Mouse (Mus musculus): Measurements from ENCODE around the gene Vps4b.

Gene Vps4b

DNA sequence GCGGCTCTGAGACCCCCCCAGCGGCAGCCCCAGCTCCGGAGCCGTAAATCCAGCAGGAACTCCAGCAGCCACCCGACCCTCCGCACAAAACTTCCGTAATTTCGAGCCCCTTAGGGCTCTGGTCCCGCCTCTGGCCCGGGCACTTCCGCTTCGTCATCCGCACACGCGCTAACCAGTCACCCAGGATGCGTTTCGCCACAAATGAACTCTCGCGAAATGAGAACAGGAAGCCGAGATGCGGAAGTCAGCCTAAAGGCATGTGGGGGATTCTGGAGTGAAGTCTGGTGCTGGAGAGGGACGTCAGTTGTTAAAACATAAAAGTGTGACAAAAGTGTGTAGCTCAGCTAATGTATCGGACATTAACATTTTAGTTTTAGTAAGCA is at the start of gene Vps4b:
TSS of gene Vps4b (minus strand) at position 187 of the 383 bp plus-strand sequence.
- in situ Hi-C loops (cut with MboI), result no loop called here

DNA sequence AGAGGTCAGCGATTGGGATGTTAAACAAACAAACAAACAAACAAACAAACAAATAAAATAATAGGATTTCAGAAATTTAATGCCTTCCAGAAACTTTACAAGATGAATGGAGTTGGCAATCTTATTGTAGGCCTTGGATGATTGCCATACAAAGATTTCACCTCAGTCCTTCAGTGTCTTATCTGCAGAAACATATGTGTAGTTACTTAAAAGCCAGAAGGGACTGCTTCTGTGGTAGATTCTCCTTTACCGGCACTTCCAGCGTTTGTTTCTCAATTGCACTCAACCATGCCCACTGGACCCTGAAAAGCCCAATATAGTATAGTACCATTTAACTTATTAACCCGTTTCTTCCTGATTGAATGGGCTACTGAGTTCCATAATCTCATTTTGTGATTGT is 32.3 kb upstream of the Vps4b start:
- in situ Hi-C loops (cut with MboI), result no loop called here

DNA sequence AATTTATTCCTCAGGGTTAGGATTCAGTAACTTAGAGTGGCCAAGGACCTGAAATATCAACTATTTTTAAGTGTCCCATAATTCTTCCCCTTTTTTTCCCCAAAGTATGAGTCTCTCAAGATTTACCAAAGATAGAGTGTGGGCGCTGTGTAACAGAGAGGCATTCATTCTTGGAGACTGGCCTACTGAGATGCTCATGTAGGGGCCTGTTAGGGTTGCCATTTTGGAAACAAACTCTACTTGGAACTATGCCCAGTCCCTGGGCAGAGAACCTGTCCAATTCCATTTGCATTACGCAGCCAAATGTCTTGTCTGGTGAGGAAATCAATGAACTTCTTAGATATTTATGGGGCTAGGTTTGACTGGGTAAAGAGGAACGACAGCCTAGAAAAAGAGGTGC is 25.8 kb upstream of the Vps4b start:
- in situ Hi-C loops (cut with MboI), result no loop called here

DNA sequence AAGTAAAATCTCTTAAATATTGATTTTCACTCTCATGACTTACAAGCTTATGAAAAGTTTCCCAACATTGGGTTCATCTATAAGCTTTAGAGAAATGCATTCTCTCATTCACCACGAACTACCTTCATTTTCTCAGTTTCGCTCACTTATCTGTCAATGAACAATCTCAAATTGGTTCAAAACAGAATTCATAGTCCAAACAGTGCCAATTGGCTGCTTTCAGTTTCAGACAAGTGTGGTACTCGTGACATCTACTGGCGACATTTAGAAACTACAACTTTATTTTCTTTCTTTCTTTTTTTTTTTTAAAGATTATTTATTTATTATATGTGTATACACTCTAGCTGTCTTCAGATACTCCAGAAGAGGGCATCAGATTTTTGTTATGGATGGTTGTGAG is 21.8 kb upstream of the Vps4b start:
- in situ Hi-C loops (cut with MboI), result loop anchor here (10.0 kb wide), 1 partner anchor 394 kb away; no protein-coding TSS in a partner anchor

DNA sequence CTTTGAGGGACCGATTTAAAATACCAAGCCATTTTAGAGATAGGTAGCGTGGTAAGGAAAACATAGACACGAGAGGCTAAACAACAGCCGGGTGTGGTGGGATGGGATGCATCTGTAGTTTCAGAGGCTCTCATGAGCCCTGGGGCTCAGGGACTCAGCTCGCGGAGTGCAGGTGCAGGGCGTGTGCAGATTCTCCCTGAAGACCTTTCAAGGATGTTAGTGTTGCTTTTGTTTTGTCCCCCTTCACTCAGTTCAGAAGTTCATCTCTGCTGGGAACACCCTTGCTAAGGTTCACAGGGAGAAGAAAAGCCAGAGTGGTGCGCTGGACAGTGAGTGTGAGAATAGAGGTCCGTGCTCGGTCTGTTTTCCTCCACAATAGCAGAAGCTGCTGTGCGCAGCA is 20.2 kb upstream of the Vps4b start:
- in situ Hi-C loops (cut with MboI), result loop anchor here (10.0 kb wide), 1 partner anchor 392 kb away; no protein-coding TSS in a partner anchor

DNA sequence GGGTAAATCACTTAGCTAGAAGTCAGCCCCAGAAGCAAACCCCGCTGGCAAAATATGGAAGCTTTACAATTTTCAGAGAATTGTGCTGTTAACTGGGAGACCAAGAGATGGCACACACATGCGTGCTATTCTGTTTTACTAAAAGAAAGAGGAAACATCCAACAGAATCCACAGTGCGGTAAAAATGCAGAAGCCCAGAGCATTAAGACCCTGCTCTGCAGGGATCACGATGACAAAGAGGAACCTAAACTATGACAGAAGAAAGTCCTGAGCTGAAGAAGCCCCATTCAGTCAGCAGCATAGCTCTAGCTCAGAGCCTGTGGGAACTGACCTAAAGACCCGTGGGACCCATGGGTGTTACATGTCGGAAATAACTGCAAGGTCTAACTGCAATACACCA is 18.7 kb upstream of the Vps4b start:
- in situ Hi-C loops (cut with MboI), result loop anchor here (10.0 kb wide), 1 partner anchor 390 kb away; no protein-coding TSS in a partner anchor

DNA sequence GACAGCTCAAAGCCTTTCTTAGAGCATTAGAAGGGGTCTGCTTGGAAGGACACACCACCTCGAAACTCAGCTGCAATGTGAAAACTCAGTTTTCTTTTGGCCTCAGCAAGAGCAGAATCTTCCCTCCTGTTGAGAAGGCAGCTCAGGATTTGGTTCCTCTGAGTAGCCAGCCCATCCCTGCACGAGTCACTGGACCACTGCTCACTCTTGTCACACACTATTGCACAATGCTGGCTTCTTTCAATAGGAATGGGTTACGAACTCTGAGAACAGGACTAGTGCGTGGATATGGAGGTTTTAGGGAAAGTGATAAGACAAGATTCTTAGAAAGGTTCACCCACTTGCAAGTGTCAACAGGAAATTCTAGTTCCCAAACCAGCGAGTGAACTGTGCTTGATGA is 18.3 kb upstream of the Vps4b start:
- in situ Hi-C loops (cut with MboI), result loop anchor here (10.0 kb wide), 1 partner anchor 390 kb away; no protein-coding TSS in a partner anchor

DNA sequence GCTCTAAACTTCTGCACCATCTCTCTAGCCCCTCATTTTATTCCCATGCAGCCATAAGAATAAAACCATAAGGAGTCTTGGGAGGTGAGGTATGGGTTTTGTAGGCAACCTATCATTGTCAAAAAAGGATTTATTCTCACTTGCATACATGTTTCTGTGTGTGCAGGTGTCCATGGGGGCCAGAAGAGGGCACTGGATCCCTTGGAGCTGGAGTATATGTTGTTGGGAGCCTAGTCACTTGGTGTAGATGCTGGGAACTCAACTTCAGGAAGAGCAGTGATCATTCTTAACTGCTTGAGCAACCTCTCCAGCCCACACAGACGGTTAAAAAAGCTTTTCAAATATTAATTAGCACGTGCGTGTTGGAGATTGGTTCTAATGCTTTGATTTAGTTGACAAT is 3.4 kb upstream of the Vps4b start:
- in situ Hi-C loops (cut with MboI), result no loop called here

DNA sequence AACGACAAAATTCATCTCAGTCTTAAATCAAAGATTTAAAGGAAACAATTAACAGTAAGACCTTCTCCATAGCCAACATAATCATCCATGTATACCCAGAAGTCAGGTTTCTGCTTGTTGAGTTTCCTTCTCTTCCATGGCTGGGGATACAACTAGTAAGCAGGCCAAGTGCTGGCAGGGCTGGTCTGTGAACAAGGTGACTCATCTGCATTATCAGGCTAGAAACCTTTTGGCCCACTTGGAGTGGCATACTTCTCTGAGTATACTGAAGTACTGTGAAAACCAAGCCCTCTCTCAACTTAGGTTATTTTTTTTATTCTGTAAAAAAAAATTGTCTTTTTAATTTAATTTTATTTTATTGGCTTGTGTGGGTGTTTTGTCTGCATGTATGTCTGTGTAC is 2.9 kb upstream of the Vps4b start:
- in situ Hi-C loops (cut with MboI), result no loop called here

DNA sequence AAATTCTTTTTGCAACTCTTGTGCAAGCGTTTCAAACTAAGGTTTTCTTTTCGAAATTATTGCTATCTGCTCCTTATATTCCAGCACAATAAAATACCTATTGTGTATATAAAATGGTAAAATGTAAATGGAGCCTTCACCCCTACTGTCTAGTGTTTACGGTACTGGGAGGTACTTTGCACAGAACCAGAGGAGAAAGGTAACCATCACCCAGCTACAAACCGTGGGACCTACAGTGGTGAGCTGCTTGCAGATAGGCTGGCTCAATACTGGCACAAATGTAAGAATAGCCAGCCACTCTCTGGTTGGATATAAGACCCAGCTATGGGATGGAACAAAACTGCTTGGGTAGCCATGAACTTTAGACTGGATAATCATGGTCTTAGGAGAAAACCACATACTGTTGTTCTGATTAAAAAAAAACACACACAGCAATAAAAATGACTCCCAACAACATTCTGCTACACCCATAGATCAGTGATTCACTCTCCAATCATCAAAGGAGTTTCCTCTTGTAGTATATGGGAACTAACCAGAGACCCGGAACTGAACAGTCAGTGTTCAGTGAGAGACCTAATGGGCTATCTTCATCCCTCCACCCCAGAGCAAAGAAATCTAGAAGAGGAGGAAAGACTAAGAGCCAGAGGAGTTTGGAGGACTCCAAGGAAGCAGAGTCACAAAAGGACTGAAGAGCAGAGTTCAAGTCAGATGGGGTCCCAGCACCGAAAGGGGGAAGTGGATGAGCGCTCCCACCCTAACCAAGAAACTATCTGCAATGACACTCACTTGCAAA is 655 bp upstream of the Vps4b start:
- in situ Hi-C loops (cut with MboI), result no loop called here

DNA sequence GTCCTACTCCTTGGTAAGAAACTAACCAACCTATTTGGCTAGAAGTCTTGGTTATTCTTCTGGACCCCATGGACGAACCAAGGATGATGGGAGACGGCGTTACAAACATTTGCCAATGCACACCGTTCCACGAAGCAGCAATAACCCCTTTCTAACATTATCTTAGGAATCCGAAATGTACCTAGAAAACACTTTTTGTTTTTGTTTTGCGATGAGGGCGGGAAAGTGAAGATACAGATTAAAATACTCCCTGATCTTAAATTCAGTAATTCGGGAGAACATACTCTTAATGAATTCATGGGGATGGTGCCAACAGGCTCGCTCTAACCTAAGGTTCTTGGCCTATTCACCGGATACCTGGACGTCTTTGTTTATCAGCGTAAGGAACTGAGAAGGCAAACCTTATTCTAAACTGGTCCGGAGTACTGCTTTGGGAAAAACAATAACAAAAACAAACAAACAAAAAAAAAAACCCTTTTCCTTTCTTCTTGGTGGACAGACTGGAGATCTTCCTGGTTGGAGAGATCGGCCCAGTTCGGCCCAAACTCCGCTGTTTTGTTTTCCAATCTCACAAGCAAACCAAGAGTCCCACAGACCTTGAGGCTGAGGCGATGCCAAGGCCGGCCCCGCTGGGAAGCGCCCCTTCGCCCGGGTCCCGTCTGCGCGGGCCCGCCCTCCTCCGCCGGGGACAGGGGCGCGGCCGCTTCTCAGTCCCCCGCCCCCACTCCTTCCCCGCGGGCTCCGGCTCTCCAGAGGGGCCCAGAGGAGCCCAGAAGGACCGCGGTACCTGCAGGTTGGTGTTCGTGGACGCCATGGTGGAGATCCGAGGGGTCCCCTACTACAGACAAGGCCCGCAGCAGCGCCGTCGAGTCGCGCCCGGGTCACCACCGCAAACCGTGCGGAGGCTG is 640 bp downstream of the Vps4b start:
- in situ Hi-C loops (cut with MboI), result no loop called here

DNA sequence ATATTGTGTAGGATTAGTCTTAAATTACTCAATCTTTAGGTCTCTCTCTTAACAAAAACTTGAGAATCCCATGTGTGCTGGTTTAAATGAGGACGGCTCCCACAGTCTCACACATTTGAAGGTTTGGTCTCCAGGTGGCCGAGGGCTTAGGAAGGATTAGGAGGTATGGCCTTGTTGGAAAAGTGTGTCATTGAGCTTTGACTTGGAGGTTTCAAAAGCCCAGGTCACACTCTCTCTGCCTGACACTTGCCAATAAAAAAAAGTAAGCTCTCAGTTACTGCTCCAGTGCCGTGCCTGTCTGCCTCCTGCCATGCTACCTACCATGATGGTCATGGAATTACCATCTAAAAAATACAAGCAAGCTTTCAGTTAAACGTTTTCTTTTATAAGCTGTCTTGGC is 21.6 kb downstream of the Vps4b start:
- in situ Hi-C loops (cut with MboI), result no loop called here

DNA sequence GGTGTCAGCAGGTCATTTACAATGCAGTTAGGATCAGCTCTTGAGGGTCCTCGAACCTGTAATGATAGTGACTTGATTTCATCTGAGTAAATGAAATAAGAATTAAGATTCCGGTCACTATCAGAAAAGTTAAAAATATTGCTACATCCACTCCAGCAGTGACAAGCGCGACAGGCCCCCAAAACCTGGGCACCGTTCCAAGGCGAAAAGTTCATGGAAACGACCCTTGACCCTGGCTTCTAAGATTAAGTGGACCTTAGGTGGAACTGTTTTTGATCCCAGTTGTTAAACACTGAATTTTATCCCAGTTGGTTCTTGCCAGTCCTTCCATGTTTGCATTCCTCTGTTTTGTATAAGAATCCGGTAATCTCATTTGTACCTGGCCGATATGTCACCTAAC is 22.4 kb downstream of the Vps4b start:
- in situ Hi-C loops (cut with MboI), result no loop called here

DNA sequence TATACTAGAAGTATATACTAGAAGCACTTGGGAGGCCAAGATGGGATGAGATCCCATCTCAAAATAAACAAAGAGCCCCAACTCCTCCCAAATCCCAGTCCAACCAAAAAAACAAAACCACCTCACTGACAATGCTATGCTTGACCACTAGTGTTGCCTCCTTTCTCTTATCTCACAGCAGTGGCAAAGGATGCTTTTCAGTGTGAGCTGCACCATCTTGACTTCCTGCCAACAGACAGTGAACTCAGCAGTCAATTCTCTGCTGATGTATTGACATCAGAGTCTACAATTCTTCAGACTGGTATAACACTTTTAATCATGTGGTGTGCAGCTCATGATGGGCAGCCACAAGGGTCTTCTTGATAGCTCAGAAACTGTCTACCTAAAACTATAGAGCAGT is 27.8 kb downstream of the Vps4b start:
- in situ Hi-C loops (cut with MboI), result no loop called here

DNA sequence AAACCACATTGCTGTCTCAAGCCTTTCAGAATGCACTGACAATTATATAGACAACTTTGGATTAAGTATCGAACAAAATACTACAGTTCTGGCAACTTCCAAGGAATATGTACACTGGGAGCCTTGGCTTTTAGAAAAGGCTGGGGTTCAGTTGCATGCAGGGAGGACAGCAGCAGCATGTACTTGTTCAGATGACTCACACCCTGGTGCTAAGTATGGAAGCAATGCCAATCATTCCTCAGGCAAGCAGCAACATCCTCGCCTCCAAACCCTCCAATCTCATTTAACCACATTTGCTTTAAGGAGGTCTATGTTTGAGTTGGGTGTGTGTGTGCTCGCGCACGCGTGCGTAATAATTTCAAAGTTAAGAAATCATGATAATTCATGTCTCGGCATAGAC is 30.8 kb downstream of the Vps4b start:
- in situ Hi-C loops (cut with MboI), result no loop called here

DNA sequence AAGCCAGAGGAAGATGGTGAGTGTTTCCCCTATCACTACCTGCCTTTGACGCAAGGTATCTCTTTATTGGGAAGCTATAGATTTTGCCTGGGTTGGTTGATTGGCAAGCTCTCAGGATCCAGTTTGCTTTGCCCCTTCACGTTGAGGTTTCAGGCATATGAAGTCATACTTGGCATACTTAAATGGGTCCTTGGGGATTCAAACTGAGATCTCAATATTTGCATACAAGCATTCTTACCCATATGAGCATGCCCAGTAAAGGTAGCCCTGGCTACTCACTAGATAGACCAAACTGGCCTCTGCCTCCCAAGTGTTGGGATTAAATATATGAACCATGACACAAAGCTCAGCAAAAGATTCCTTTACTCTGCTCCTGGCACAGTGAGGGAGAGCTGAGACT is 31.7 kb downstream of the Vps4b start:
- in situ Hi-C loops (cut with MboI), result no loop called here

DNA sequence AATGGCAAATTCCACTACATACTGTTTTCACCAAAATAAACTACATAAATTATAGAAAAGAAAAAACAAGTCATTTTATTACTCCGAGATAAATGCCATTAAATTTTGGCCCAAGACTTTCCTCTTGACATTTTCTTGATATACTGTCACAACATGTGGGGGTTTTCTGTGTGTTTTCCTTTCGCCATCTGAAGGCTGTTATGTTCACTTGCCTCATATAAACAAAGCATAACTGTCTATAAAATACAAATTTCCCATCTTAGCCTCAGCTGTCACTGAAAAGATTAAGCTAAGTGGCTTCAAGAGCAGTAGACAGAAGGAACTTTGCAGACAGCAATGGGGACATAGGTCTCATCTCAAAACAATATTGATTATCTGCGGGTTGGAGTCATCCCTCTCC is 32.2 kb downstream of the Vps4b start:
- in situ Hi-C loops (cut with MboI), result no loop called here

DNA sequence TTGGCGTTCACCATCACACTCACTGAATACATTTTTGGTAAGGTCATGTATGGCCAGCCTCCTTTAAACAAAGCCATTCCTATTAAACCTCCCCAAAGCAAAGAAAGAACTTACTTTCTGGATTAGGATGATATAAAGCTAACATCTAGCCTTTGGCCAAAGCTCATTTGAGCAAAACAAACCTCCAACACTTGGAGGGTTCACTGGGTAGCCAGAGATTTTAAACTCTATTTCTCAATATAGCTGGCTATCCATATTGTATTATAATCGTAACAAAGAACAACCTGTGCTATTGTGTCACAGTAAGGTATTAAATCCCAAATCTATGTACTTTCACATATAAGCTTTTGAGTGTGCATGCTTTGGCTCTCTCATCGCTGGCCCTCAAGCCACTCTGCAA is 35.8 kb downstream of the Vps4b start:
- in situ Hi-C loops (cut with MboI), result no loop called here

DNA sequence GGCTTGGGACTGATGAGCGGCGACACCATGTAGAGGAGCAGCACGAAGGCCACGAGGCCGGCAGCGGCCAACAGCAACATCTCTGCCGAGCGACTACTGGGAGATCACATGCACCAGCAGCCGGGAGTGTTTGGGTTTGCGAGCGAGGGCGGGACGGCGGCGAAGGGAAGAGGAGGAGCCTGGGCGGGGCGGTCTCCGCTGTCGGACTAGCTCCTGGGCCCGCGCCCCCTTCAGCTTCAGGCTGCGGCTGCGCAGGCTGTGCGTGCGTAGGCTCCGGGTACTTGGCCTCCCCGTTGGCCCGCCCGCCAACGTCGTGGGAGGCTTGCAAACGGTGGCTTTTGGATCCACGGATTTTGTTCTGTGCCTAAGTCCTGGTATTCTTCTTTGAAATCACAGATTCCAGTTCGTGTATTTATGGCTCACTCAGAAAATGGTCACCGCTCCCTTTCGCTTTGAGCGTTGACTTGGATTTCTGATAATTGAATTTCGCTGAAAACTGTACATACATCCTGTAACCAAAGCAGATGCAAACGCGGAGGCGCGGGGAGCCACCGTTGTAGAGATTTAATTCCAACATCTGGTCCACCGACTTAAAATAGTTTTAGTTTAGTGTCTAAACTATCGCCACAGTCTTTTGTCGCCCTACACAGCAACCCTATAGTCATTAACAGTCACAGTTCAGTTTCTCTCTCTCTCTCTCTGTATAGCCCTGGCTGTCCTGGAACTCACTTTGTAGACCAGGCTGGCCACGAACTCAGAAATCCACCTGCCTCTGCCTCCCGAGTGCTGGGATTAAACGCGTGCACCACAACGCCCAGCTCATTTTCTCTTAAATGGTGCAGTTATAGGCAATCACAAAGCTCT is 36.7 kb downstream of the Vps4b start, which contains the start of gene Kdsr:
TSS of gene Kdsr (minus strand) at position 156 of the 864 bp plus-strand sequence.
- in situ Hi-C loops (cut with MboI), result no loop called here

DNA sequence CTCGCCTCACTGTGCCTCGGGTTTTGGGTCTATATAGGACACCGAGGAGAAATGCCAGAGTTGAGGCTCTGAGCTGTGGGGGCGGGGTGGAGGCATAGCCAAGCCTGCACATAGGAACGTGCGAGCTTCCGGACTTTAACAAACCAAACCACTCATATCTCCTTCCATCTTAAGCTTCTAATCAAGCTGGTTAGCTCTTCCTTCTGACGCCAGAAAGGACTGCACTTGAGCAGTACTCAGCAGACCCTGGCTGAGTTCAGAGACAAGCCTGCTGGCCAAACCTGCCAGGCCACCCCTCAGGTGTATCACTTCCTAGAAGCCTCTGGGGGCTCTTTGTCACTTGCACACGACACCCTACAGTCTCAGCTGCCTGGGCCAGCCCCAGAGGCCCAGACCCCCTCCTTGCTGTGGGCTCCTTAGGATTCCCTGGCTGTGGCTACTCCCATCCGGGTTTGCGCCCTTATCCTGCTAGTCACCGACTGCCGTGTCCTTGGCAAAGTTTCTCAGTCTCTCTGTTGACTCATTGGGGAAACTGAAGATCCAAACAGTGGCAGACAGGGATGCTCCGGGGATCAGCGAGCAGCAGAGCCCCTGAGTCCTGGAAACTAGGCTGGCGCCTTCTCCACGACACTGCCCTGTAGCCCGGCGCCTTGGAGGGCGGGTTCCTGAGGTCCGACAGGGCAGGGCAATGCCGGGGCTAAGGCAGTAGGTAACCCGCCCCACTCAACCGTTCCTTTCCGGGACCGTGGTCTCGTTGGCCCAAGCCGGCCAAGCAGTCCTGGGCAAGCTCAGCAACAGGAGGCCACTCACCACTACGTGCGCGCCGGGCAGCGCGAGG is 37.6 kb downstream of the Vps4b start:
- in situ Hi-C loops (cut with MboI), result no loop called here

DNA sequence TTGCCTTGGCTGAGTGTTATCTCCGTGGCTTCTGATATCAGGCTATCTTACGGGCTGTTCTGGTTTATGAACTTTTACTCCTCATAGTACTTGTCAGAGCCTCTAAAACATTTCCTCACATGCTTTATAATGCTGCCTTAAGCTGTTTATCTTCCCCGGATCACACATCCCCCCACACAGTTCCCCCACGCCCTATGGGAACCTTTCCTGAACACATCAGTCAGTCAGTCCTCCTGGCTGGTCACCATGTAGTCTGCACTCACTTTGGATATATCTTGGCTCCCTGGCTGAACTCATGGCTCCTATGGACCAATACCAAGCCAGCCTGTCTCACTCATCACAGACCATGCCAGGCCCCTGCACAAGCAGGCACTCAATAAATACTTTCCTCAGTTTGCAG is 39.9 kb downstream of the Vps4b start:
- in situ Hi-C loops (cut with MboI), result no loop called here

Measured in mature B cell (primary cell).